Mouse (Mus musculus): ENCODE results near the gene Csrnp1. TPM values are rescaled to one million over a fixed set of nuclear protein-coding genes. Genes with fewer than 3 reads are reported as not detected.
A peak's percentile ranks its signal among the peaks of the same experiment; 100 is the strongest.

The Csrnp1 gene
- polyA plus RNA-seq (2016; fragmentation: Nextera tagmentation; extraction: Ambion mirVana): 1.7 and 2.2 TPM in 2 replicates

GRCm38 (mm10) chr9:119984536-119985011, at the start of gene Csrnp1:
TSS of gene Csrnp1 (minus strand) at chr9:119984658.
- WGBS: 7% methylated on average over 14 of the region's 14 CpGs
- Histone ChIP-seq H3K4me1 (peaks cover 47% of the 10 kb centered on the region), H3K9ac (peak within 1 kb of the TSS; percentile 57), H3K27ac (0 out of 2 replicates have a peak within 1 kb of the TSS, but pooled peaks have one; percentile 25), H3K9me3 (no peaks in the 10 kb centered on the region), H3K27me3 (peaks cover 32% of the 10 kb centered on the region), H3K4me2 (peak within 1 kb of the TSS; percentile 87), H3K36me3 (replicated peaks) (no peaks in the 10 kb centered on the region), H3K4me3 (replicated peaks) (peak within 1 kb of the TSS; percentile 59)
- no peak for ATAC-seq (ENCODE audit: low FRiP score)

DNA sequence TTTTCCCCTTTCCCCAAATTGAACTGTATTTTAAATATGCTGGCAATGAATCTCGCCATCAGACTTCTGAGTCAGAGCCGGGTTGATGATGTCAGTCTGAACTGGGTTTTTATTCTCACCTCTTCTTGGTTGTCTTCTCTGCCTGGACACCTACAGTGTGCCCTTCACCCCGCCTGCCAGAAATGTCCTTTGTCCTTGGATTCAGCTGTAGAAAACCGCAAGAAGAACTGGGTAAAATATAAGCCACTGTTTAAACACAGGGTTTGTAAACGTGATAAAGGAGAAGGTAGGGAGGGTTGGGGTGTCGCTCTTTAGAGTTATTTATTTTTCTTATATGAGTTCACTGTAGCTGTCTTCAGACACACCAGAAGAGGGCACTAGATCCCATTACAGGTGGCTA, 48.3 kb upstream of the Csrnp1 start:
- Histone ChIP-seq H3K4me2 (no peak overlapping the region), H3K27me3 (no peaks in the 10 kb centered on the region), H3K4me1 (no peaks in the 10 kb centered on the region), H3K4me3 (replicated peaks) (no peak overlapping the region), H3K9ac (no peak overlapping the region), H3K9me3 (no peaks in the 10 kb centered on the region), H3K27ac (no peak overlapping the region), H3K36me3 (replicated peaks) (no peaks in the 10 kb centered on the region)
- no peak for ATAC-seq (ENCODE audit: low FRiP score)
- whole genome bisulfite sequencing: 89% methylated on average over 6 of the region's 6 CpGs

GRCm38 (mm10) chr9:120030421-120030820, 46.0 kb upstream of the Csrnp1 start:
- Histone ChIP-seq H3K27me3 (0 out of 2 replicates have a peak, but pooled peaks cover 8% of the 10 kb centered on the region), H3K27ac (no peak overlapping the region), H3K4me3 (replicated peaks) (no peak overlapping the region), H3K9me3 (no peaks in the 10 kb centered on the region), H3K4me2 (no peak overlapping the region), H3K4me1 (0 out of 2 replicates have a peak, but pooled peaks cover 3% of the 10 kb centered on the region), H3K36me3 (replicated peaks) (no peaks in the 10 kb centered on the region), H3K9ac (no peak overlapping the region)
- WGBS: 89% methylated on average over 10 of the region's 10 CpGs
- no peak for ATAC-seq (ENCODE audit: low FRiP score)

GRCm38 (mm10) chr9:120029880-120030279, 45.4 kb upstream of the Csrnp1 start:
- H3K36me3 ChIP-seq (replicated peaks): no peaks in the 10 kb centered on the region
- WGBS: 89% methylated on average over 6 of the region's 6 CpGs
- no peaks in the 10 kb centered on the region for H3K9me3 ChIP-seq
- no peak overlapping the region for H3K27ac ChIP-seq
- no peak overlapping the region for H3K9ac ChIP-seq
- 0 out of 2 replicates have a peak, but pooled peaks cover 8% of the 10 kb centered on the region for H3K27me3 ChIP-seq
- 0 out of 2 replicates have a peak, but pooled peaks cover 3% of the 10 kb centered on the region for H3K4me1 ChIP-seq
- no peak overlapping the region for H3K4me3 ChIP-seq (replicated peaks)
- H3K4me2 ChIP-seq: no peak overlapping the region
- no peak for ATAC-seq (ENCODE audit: low FRiP score)

DNA sequence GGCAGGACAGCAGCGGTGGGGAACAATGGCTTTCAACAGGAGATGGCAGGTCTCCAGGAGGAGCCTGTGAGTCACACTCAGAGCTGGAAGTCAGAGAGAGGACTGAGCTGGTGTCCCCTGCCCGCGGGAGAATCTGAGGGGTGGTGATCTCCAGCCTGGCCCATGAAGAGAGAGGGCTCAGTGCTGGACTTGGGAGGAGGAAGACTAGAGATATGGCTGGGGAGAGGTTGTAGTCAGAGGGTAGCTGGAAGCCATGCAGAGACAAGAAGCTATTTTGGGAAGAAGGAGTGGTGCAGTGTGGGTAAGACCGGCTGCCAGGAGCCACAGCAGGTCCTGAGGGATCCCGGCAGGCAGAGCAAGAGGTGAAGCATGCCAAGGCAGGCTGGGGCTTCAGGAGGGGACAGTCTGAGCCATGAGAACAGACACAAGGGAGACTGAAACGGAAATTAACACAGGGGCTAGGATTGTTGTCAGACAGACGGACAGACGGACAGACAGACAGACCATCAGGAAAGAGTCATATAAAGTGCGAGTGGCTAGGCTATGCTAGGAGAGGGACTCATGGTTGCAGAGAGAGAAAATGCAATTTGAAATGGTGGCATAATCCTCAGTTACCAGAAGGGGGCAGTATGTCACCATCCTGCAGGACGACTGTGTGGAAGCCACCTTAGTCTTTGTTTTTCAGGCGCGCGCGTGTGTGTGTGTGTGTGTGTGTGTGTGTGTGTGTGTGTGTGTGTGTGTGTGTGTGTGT, 43.1 kb upstream of the Csrnp1 start:
- Histone ChIP-seq H3K27ac (no peak overlapping the region), H3K9me3 (no peaks in the 10 kb centered on the region), H3K4me3 (replicated peaks) (no peak overlapping the region), H3K27me3 (0 out of 2 replicates have a peak, but pooled peaks cover 8% of the 10 kb centered on the region), H3K9ac (no peak overlapping the region), H3K36me3 (replicated peaks) (no peaks in the 10 kb centered on the region), H3K4me2 (no peak overlapping the region), H3K4me1 (0 out of 2 replicates have a peak, but pooled peaks cover 3% of the 10 kb centered on the region)
- ATAC-seq (ENCODE audit: low FRiP score): 0 out of 2 replicates have a peak, but pooled peaks have one; percentile 46
- 21% methylated on average over 14 of the region's 14 CpGs for WGBS

- 80% methylated on average over 5 of the region's 5 CpGs for WGBS
Observed at GRCm38 (mm10) chr9:120024625-120025024, 40.2 kb upstream of the Csrnp1 start.

DNA sequence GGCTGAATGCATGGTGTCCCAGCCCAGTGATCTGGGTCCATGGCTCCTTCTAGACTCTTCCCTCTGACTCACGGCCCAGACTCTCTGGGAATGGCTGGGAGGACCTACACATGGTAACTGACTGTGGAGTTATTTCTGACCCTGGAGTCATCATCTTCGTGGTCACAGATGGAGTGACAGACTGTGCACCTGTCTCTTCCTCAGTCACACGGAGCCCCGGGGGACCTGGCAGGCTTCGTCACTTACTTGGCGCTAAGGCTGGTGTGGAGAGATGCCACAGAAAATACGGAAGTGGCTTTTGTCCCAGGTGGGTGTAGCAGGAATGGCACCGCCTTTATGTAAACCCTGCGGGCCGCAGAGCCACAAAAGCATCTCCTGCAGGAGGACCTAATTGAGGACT, 39.7 kb upstream of the Csrnp1 start:
- Histone ChIP-seq H3K4me3 (replicated peaks) (no peak overlapping the region), H3K4me1 (0 out of 2 replicates have a peak, but pooled peaks cover 3% of the 10 kb centered on the region), H3K27ac (no peak overlapping the region), H3K27me3 (0 out of 2 replicates have a peak, but pooled peaks cover 8% of the 10 kb centered on the region), H3K4me2 (no peak overlapping the region), H3K36me3 (replicated peaks) (no peaks in the 10 kb centered on the region), H3K9me3 (no peaks in the 10 kb centered on the region), H3K9ac (no peak overlapping the region)
- WGBS: 75% methylated on average over 10 of the region's 10 CpGs
- ATAC-seq (ENCODE audit: low FRiP score): no peak

More at GRCm38 (mm10) chr9:120024625-120025024, 40.2 kb upstream of the Csrnp1 start:
- Histone ChIP-seq H3K9ac (no peak overlapping the region), H3K36me3 (replicated peaks) (no peaks in the 10 kb centered on the region), H3K9me3 (no peaks in the 10 kb centered on the region), H3K4me1 (0 out of 2 replicates have a peak, but pooled peaks cover 3% of the 10 kb centered on the region), H3K27ac (no peak overlapping the region), H3K4me2 (no peak overlapping the region), H3K27me3 (0 out of 2 replicates have a peak, but pooled peaks cover 8% of the 10 kb centered on the region), H3K4me3 (replicated peaks) (no peak overlapping the region)
- no peak for ATAC-seq (ENCODE audit: low FRiP score)

DNA sequence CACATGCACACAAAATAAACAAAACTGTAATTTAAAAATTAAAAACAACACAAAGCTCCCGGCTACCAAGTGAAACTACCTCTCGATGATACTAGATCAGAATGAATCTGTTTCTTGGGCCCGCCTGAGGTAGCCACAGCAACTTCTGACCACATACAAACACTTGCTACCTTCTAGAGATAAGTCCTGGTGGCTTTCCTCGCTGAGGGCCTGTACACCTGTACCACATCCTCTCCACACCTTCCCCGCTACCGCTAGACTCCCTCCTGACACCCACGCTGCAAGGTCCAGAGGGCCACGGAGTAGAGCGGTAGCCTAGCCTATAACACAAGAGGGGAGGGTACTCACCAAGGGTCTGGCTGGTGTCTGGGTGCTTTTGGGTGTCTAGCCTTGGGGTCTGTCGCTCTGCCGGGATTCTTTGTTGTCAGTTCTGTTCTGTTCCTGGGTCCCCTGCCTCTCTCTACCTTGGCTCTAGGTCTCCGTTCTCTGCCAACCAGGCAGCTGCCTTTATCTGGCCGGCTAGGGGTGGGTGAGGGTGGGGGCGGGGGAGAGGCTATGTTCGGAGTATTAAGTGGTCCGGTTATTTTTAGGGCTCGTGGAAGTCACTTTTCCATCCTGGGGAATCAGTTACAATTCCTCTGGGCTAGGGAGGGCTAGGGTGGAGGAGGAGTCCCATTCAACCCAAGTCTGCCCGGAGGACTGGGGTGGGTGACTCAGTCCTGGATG, 38.8 kb upstream of the Csrnp1 start, which contains the start of gene Xirp1:
Xirp1 (minus strand) TSS at position 513 of the 726 bp plus-strand sequence.
- H3K9me3 ChIP-seq: no peaks in the 10 kb centered on the region
- H3K4me2 ChIP-seq: no peak within 1 kb of the TSS
- no peak within 1 kb of the TSS for H3K27ac ChIP-seq
- no peaks in the 10 kb centered on the region for H3K36me3 ChIP-seq (replicated peaks)
- no peak within 1 kb of the TSS for H3K9ac ChIP-seq
- H3K27me3 ChIP-seq: 0 out of 2 replicates have a peak, but pooled peaks cover 8% of the 10 kb centered on the region
- H3K4me1 ChIP-seq: 0 out of 2 replicates have a peak, but pooled peaks cover 3% of the 10 kb centered on the region
- ATAC-seq (ENCODE audit: low FRiP score): no peak
- H3K4me3 ChIP-seq (replicated peaks): no peak within 1 kb of the TSS
- 85% methylated on average over 18 of the region's 18 CpGs for WGBS

GRCm38 (mm10) chr9:120021164-120021563, 36.7 kb upstream of the Csrnp1 start:
- Histone ChIP-seq H3K27me3 (no peaks in the 10 kb centered on the region), H3K27ac (no peak overlapping the region), H3K36me3 (replicated peaks) (no peaks in the 10 kb centered on the region), H3K4me1 (no peaks in the 10 kb centered on the region), H3K4me3 (replicated peaks) (no peak overlapping the region), H3K9me3 (no peaks in the 10 kb centered on the region), H3K9ac (no peak overlapping the region), H3K4me2 (no peak overlapping the region)
- 83% methylated on average over 5 of the region's 5 CpGs for WGBS
- no peak for ATAC-seq (ENCODE audit: low FRiP score)

DNA sequence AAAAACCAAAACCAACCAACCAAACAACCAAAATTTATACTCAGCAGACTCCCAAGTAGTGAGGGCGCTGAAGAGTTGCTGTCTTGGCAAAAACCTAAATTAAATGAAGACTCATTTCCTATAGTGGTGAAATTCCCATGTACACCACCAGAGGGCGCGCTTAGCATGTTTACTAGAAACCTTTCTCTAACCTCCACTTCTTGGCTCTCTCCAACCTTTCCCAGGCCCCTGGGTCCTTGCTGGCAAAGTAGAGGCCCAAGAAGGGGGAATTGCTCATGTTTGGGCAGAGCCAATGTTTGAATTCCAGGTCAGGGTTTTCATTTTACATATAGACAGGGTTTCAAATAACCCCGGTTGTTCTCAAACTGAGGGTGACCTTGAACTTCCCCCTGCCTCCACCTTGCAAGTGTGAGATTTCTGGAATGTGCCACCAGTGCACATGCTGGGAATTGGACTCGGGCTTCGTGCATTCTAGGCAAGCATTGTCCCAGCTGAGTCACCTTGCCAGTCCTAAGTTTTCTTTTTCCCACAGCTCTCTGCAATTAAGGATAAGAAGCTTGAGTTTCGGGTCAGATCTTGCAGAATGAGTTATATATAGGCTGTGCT, 35.9 kb upstream of the Csrnp1 start:
- no peaks in the 10 kb centered on the region for H3K9me3 ChIP-seq
- no peak overlapping the region for H3K4me2 ChIP-seq
- H3K27me3 ChIP-seq: 0 out of 2 replicates have a peak, but pooled peaks cover 3% of the 10 kb centered on the region
- H3K9ac ChIP-seq: no peak overlapping the region
- ATAC-seq (ENCODE audit: low FRiP score): no peak
- 45% methylated on average over 7 of the region's 7 CpGs for WGBS
- no peaks in the 10 kb centered on the region for H3K4me1 ChIP-seq
- H3K4me3 ChIP-seq (replicated peaks): no peak overlapping the region
- no peaks in the 10 kb centered on the region for H3K36me3 ChIP-seq (replicated peaks)
- no peak overlapping the region for H3K27ac ChIP-seq

- H3K4me1 ChIP-seq: no peaks in the 10 kb centered on the region
- no peak overlapping the region for H3K4me2 ChIP-seq
- H3K9ac ChIP-seq: no peak overlapping the region
- H3K27ac ChIP-seq: no peak overlapping the region
- H3K9me3 ChIP-seq: no peaks in the 10 kb centered on the region
- ATAC-seq (ENCODE audit: low FRiP score): no peak
- 76% methylated on average over 10 of the region's 10 CpGs for WGBS
- no peaks in the 10 kb centered on the region for H3K36me3 ChIP-seq (replicated peaks)
- H3K4me3 ChIP-seq (replicated peaks): no peak overlapping the region
- H3K27me3 ChIP-seq: peaks cover 20% of the 10 kb centered on the region; the same call in 1 of the 2 replicates
Observed at GRCm38 (mm10) chr9:120016956-120017355, 32.5 kb upstream of the Csrnp1 start.

DNA sequence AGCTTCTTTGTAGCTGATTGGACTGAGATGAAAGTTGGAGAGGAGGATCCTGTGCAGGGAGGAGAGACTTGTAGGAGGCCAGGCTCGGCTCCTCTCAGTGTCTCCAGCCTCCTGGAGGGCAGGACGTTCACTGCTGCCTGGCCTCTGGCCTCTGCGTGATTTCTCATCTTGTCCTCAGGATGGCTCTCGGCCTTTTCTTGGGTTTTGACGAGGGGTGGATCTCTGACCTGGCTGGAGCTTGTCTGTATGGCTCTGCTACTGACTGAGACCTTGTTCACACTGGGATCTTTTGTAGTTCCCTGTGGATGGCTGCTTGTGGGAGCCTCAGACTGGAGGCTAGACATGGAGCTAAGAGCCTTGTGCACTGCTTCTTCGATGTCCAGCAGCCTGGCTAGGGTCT, 30.4 kb upstream of the Csrnp1 start:
- 66% methylated on average over 6 of the region's 6 CpGs for WGBS
- peaks cover 16% of the 10 kb centered on the region for H3K4me1 ChIP-seq
- H3K9me3 ChIP-seq: no peaks in the 10 kb centered on the region
- no peaks in the 10 kb centered on the region for H3K36me3 ChIP-seq (replicated peaks)
- H3K9ac ChIP-seq: no peak overlapping the region
- no peak overlapping the region for H3K27ac ChIP-seq
- H3K4me2 ChIP-seq: no peak overlapping the region
- H3K4me3 ChIP-seq (replicated peaks): no peak overlapping the region
- no peak for ATAC-seq (ENCODE audit: low FRiP score)
- peaks cover 20% of the 10 kb centered on the region; the same call in 1 of the 2 replicates for H3K27me3 ChIP-seq

Data from forebrain, embryonic 12.5 days (tissue).